Mouse (Mus musculus) thymus, adult 18-20 months (tissue): ENCODE measurements around the gene Lrrc27.

Experiments
- DNase-seq, 2 experiments: peaks; one replicate each; pipeline ENCODE4 v3.0.0; 2022; ENCODE audit warnings: mixed read lengths in 2 of 2

Gene Lrrc27

DNA sequence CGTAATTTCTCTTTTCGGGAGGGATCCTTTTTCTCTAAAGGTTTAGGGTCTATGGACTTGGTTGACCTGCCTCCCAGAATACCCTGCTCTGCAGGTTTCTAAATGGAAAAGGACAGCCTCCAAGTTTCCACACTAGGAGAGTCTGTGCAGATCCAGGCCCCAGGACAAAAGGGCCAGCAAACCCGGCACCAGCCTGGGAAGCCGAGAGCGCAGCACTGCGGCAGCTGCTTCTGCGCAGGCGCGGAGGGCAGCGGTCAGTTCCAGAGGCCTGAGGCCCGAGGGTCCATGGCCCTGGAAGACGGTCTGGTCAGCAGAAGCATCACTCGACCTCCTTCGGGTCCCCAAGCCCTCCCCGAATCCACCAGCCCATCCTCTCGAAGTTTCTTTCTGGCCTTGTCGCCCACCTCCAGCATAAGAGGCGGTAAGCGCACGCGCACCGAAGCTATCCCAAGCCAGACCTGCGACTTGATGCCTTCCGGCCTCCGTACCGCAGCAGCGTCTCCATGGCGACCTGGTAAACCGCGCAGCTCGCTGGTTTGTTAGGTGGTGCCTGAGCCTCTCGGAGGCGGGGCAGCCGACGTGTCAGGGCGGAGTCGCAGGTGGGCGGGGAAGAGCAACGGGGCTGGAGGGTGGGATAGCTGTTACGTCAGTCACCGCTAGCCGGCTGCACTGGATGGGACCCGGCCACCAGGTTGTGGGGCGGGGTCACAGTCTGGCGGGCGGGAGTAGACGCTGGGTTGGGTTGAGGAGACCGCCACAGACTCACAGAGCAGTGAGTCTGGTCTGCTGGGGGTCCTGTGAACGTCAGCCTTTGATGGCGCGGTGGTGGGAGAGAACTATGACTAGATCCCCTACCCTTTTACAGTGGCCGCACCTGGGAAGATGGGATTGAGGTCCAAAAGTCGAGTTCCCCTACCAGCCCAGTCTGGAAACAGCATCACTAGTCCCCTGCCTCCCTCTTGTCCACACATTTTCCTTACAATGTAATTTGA, at the start of gene Lrrc27, which contains the start of gene Stk32c:
Gene Lrrc27, plus strand, starts transcription at position 235 of the 992 bp plus-strand sequence.
Gene Stk32c, minus strand, starts transcription at position 554 of the 992 bp plus-strand sequence.
- peak; percentile 98 for DNase-seq

DNA sequence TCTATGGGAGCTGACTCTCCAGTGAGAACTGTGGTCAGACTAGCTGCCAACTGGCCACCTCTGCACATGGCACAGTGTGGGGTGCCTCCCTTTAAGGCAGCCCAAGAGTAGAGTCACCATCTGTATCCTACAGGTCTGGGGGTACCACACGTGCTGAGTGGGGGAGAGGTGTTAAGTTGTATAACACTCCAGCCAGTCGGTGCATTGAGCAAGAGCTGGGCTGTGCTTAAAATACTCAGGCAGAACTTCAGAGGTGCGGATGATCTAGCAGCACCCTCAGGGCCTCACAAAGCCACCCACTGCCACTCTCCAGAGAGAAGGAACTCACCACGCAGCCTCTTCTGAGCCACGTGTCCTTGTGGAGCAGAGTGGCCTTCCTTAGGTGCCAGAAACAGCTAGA, 48.4 kb upstream of the Lrrc27 start:
- no peak for DNase-seq

DNA sequence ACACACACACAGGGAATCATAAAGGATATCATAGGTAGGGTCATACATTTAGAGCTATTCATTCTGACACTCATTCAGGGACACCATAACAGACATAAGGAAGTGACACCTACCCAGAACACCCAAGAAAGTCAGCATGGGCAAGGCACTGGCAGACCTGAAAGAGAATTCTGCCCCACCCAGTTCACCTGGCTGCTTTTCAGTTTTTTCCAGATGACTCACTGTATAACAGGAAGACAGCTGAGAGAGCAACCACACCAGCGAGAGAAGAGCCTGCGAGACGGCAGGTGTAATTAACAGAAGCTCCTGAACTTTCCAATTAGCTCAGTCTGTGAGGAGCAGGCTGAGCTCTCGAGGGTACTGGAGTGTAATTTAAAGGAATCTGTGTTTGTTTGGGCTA, 43.6 kb upstream of the Lrrc27 start:
- no peak for DNase-seq

DNA sequence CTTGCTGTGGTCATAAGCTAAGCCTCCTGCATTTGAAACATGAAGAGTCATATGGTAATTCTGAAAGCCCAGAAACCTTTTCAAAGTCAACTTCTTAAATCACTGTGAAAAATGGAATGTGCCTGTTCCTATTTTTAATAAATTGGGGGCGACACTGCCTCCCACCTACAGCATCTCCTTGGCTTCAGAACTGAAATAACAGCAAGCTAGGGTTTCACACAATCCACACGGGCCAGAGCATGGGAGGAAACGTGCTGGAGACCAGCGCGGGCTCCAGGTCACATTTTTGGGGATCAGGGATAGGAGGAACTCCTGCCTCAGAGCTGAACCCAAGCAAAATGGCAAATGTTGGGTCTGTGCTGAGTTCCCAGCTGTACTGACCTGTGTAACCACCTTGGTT, 33.5 kb upstream of the Lrrc27 start:
- no peak for DNase-seq

DNA sequence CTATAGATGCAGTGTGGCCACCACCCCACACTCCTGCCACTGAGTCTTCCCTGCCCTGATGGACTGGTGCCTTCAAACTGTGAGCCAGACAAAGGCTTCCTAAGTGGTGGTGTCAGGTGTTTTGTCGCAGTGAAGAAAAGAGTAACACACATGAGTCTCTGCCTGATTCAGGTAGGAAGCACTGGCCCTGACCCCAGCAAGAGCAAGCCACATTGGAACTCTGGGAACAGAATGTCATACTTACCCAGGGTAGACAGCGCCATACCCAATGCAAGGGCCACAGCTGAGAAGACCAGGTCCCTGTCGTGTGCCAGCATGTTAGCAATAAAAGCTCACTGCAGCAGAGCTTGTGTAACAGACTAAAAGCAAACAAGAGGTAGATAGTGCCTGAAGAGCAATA, 32.7 kb upstream of the Lrrc27 start:
- no peak for DNase-seq

DNA sequence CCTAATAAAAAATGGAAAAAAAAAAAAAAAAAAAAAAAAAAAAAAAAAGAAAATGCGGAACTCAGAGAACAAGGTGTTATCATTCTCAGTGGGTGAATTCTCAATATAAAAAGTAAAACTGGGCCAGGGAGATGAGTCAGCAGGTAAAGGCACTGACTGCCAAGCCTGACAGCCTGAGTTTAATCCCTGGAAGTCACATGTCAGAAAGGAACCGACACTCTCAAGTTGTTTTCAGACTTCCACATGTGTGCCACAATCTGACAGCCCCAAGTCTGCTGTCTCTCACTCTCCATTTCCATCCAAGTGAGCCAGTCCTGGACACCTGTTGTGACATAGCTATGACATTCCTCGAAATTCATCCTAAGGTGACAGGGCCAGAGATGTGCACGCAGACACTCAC, 28.4 kb upstream of the Lrrc27 start:
- no peak for DNase-seq

DNA sequence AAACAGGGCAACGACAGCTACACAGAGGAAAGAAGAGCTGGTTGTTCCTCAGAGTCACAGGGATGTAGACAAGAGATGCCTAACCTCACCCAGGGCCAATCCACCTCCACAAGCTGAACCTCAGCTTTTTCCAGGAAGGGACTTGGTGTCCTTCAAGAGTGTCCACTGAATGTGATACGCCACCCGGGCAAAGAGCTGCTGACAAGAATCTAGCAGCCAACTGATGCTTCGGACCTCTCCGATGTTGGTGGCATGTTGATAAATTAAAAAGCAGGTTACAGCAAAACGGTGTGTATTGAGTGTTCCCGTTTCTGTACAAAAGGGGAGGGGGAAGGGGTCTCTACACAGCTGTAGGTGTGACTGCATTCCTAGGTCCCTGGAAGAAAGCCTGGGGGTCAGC, 27.9 kb upstream of the Lrrc27 start:
- DNase-seq = no peak

DNA sequence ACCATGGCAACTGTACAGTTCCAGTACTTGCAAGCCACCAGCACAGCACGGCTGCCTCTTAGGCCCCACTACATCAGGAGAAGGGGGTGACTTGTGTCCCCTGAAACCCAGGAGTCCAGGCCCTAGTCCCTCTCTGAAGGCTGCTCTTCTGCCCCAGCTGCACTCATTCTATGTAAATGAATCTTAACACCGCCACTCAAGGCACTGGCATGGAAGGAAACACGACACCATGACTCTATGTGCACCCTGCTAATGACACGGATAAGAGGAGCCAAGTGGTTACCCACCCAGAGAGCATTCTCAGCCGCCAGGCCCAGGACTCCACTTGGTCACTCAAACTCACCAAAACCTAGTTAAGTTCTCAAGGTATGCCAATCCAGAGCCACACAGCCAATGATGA, 26.8 kb upstream of the Lrrc27 start:
- no peak for DNase-seq

DNA sequence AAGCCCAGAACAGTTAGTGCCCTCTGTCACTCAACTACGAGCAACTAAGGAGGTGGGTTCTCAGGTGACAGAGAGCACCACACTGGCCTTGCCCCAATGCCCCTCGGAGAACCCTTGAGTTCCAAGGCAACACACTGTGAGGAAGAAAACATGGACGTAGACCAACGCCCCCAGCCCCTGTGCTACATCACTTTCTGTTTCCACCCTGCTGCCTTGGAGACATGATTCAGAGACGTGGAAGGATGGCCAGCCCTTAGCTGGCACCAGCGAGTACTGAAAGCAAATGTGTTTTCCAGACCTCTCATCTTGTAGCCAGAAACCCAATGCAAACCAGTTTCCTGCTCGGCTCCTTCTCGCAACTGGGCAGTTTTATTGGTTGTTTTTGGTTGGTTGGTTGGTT, 26.4 kb upstream of the Lrrc27 start:
- no peak for DNase-seq

DNA sequence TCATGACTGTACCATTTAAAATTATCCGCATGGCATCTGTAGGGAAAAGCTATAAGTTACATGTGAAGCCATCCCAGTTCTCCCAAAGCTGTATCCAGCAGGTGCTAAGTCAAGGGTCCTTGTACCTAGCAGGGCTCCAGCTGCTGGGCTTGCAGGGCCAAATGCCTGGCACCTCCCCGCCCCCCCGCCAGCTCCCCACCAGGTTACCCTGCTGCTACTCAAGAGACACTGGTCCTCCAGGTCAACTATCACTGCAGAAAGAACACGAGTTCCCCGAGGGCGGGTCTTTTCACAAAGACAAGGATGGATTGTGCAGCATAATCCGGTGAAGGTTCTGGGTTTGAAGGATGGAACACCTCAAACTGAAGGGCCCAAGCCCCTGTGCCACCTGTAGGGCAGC, 25.5 kb upstream of the Lrrc27 start:
- no peak for DNase-seq

DNA sequence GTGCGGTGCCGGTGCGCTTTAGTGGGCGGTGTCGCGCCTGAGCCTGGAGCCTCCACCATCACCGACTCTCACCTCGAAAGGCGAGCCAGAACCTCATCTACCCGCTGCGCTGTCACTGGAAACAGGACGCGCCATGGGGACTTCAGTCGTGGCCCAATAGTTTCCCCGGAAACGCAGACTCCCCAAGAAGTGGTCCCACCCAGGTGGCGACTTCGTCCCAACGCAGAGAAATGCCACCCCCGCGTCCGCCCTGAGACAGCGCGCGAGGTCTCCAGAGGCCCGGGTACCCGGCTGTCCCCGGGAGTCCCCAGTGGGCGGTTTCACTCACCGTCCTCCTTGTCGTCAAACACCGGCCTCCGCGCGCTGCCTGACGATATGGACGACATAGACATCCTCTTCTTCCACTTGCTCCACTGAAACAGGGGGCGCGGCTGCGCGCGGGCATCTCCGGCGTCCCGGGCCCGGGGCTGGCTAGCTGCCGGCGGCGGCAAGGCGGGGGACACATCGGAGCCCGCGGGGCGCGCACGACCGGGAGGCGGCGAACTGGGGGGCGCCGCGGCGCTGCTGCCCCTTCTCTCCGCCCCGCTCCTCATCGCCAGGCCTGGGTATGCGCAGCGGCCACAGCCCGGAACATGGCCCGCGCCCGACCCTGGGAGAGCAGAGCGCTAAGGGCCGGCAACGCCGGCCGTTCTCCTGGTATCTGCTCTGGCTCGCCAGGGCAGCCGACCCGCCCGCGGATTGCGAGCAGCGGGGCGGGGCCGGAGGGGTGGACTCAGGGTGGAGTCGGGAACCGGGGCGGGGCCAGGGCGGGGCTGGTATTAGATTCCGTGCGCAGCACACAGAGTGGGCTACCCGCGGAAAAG, 24.8 kb upstream of the Lrrc27 start:
- no peak for DNase-seq

DNA sequence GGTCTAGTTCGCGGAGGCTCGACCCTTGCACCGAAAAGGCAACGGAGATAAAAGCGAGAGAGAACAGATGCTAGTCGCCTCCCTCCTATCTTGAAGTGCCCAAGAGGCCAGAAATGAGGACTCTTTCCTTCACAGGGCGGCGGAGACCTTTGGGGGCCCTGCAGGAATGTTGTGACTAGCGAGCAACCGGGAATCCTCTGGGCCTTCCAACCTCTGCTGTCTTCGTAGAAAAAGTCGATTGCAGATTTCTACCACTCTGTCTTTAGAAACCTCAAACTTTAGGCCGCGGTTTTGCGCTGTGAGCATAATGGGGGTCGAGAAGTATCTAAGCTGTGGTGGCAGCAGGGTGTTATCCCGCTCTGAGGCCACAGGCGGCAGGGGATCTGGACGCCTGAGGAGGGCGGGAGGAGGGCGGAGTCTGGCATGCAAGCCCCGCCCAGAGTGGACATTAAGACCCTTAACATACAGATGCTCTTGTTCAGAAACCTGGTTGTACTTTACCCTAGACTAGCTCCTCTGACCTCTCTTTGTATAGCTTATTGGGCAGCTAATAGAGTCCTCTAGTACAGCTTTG, 24.1 kb upstream of the Lrrc27 start:
- DNase-seq = no peak

DNA sequence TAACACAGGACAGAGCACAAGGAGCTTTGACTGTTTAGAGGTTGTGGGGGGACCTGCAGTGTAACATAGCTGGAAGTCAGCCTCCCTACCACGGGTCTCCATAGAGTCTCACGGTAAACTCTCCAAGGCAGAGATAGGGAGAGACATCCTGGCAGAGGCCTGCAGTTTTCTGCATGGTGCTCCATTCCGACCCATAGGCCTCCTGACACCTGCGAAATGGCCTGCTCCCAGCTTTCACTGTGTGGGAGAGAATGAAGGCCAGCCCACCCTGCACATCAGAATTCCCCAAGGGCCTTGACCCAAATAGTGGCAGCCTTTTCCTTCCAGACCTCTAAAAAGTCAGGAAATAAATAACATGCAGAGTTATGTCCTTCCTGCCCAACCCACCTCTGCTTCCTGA, 22.2 kb upstream of the Lrrc27 start:
- DNase-seq = no peak

DNA sequence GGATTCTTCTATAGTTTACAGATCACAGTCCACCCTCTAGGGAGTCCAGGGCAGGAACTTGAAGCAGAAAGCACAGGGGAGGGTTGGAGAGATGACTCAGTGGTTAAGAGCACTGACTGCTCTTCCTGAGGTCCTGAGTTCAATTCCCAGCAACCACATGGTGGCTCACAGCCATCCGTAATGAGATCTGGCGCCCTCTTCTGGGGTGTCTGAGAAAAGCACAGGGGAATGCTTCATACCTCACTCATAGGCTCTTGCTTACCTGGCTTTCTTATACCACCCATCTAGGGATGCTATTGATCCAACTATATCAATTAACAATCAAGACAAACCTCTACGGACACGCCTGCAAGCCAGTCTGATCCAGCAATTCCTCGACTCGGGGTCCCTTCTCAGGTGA, 21.2 kb upstream of the Lrrc27 start:
- no peak for DNase-seq

DNA sequence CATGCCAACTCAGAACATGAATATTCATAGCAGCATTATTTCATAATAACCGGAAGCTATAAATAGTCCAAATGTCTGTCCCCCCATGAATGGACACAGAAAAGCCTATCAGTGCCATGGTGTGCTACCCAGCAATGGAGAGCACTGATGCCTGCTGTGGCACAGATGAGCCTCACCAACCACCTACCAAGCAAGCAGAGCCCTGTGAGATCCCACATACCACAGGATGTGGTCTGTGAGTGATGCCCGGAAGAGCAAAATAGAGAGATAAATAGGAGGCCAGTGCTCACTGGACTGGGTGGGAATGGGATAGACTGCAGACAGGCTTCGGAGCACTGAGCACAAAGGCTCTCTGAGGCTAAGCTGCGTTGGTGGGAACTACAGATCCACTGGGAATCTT, 15.8 kb upstream of the Lrrc27 start:
- no peak for DNase-seq

DNA sequence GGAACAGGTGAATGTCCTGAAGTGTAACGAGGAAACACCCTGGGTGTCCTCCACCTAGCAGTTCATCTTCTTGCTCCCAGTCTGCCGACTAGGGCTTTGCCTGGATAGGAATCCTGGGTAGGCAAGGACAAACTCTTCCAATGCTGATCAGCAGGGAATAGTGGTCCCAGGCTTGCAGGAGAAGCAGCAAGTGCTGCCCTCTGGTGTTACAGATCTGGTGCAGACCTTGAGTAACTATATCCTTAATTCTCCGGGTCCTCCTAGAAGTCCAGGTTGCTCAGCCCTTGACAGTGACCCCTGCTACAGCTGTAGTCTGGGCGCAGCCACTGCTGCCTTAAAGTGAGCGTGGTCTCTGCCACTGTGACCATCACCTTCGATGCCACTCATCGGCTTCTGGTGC, 12.7 kb upstream of the Lrrc27 start:
- no peak for DNase-seq

DNA sequence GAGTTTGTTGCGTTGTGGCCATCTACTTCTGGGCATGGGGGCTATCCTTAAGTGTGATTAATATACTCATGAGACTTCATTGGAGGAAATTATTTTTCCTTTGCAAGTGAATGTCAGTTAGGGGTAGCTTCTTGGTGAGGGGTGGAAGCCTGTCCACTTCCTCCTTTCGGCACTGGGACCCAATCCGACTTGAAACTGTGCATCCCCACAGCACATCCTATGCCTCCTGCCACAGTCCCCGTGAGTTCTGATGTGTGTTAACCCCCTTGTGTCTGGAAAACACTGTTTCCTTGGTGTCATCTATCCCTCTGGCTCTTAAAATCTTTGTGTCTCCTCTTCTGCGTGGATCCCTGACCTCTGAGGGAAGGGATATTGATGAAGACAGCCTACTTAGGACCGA, 11.6 kb upstream of the Lrrc27 start:
- no peak for DNase-seq

DNA sequence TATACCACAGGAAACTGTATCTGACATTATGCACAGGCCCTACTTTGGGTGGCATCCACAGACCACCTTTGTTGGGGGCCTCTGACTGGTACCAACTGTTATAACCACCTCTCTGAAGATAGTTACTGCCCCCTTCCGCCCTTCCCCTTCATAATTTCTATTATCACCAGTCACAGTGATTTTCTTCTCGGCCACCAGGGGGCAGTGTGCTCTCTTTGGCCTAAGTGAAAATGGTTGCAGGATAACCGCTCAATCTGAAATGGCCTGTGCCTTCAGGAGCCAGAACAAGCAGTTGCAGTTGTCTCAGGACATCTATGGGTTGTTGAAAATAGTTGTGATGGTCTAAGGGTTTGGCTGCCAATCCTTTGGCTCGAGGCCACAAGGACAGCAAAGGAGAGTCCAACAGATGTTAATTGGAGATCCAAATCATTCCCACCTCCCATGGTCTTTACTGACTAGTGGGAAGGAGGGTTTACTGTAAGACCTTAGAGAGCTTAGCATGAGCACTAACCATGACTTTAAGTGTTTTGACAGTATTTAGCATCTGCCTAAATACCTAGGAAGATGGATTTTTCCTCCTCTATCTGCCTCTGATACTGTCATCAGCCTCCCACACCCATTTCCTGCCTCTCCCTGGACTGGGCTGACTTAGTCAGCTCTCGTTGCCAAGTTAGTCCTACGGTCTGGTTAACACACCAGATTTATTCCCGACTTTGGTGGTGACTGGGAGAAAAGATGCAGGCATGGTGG, 4.6 kb upstream of the Lrrc27 start:
- no peak for DNase-seq

DNA sequence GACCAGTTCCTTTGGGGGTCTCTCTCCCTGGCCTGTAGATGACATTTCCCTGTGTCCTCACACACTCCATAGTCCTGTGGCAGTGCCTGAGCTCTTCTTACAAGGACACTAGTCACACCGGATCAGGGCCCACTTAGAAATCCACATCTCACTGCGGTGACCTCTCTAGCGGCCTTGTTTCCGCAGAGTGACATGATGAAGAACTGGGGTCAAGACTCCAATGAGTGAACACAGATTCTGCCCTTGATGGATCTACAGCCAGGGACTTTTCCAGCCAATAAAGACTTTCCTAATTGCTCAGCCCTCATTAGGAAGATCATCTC, 4.1 kb upstream of the Lrrc27 start:
- no peak for DNase-seq

DNA sequence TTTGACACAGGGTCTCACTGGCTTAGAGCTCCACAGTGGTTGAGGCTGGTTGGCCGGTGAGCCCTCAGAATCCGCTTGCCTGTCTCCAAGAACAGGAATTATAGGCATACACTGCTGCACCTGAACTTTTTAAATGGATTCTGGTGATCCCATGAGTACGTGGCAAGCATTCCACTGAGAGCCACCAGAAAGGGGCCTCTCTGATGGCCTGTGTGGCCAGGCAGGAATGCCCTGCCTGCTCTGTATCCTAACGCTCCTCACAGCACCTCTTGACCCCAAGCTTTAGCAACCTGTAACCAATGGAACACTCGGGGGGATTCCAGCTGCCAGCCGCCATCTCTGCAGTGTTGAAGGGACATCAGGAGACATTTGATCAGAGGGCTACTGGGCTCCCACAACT, 1.0 kb upstream of the Lrrc27 start:
- peak in 1 of 2 experiments; percentile 3 for DNase-seq

DNA sequence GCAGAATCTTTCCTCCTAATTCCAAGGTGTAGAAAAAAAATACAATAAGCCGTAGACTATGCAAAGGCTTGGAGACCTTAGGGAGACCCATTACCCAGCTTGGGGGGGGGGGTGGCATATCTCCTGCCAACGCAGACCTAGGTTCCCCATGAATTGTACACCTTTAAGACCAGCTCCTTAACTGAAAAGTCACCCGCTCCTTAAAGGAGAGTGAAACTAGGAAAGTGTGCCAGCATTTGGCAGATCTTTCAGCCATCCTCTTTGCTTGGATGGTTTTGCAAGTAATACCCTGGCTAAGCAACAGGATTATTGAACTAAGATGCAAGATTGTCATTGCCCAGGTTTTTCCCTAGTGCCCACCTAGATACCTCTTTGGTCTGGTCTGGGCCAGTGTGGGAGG, 963 bp downstream of the Lrrc27 start:
- DNase-seq = no peak

DNA sequence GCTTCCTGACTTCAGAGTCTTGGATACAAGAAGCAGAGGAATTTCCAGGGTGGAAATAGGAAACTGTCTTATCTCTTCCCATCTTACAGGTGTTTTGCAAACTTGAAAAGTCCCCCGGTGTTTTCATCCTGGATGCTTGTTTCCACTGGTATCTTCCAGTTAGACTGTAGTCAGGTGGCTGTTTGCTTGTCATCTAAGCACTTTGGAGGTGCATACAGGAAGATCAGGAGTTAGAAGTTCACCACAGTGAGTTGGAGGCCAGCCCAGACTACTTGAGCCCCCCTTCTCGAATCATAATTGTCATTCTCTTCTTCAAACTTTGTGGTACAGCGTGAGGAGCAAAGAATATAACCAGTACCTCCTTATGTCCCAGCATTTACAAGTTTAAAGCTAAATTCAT, 1.4 kb downstream of the Lrrc27 start:
- no peak for DNase-seq
